Mouse (Mus musculus) embryonic facial prominence, embryonic 11.5 days (tissue): Measurements from ENCODE around the gene Sh3glb2. TPM values are rescaled to one million over a fixed set of nuclear protein-coding genes. Genes with fewer than 3 reads are reported as not detected.

Experiments used
- ATAC-seq: fragments of 200-750 bp; cut with Nextera tagmentation; replicated peaks from 2 replicates; pipeline ENCODE4 v1.8.0; 2017; ENCODE audit warnings: low read depth; ENCODE audit not compliant: insufficient number of reproducible peaks, low FRiP score, low TSS enrichment
- DNase-seq: peaks from one replicate; pipeline ENCODE4 v3.0.0-alpha.2; 2015; ENCODE audit warnings: low spot score
- H3K27ac ChIP-seq: fragments of 300-500 bp; sonication (generic); replicated peaks from 2 replicates; pipeline ENCODE4 v1.5.1; 2014; ENCODE audit warnings: mild to moderate bottlenecking, low read depth, low read length, control low read depth
- H3K27me3 ChIP-seq: fragments of 300-500 bp; sonication (generic); 2 replicates; pipeline ENCODE4 v1.6.1; 2014; ENCODE audit warnings: mild to moderate bottlenecking, low read length, moderate library complexity, mixed read lengths; ENCODE audit not compliant: control insufficient read depth, insufficient read depth
- H3K36me3 ChIP-seq: fragments of 300-500 bp; sonication (generic); replicated peaks from 2 replicates; pipeline ENCODE4 v1.6.1; 2014; ENCODE audit warnings: low read depth, mild to moderate bottlenecking, low read length, moderate library complexity, mixed read lengths; ENCODE audit not compliant: control insufficient read depth, insufficient read depth
- H3K4me1 ChIP-seq: fragments of 300-500 bp; sonication (generic); 2 replicates; pipeline ENCODE4 v1.6.1; 2014; ENCODE audit warnings: low read length, mixed read lengths; ENCODE audit not compliant: control insufficient read depth, insufficient read depth
- H3K4me2 ChIP-seq: fragments of 300-500 bp; sonication (generic); 2 replicates; pipeline ENCODE4 v1.6.1; 2014; ENCODE audit warnings: low read depth, mild to moderate bottlenecking, control low read depth, low read length, moderate library complexity
- H3K4me3 ChIP-seq: fragments of 300-500 bp; sonication (generic); 2 replicates; pipeline ENCODE4 v1.5.1; 2014; ENCODE audit warnings: low read depth, low read length, control low read depth
- H3K9ac ChIP-seq: fragments of 300-500 bp; sonication (generic); replicated peaks from 2 replicates; pipeline ENCODE4 v1.6.1; 2014; ENCODE audit warnings: mild to moderate bottlenecking, control low read depth, low read length
- H3K9me3 ChIP-seq: fragments of 300-500 bp; sonication (generic); replicated peaks from 2 replicates; pipeline ENCODE4 v1.6.1; 2016; ENCODE audit warnings: mild to moderate bottlenecking, low read length, inconsistent platforms, mixed read lengths; ENCODE audit not compliant: control insufficient read depth
- WGBS: fragments of 180-500 bp; shearing (Covaris S2); extraction: QIAGEN DNeasy Blood & Tissue Kit; methylation state at CpG from one replicate; pipeline ENCODE4 v1.1.7; 2014; 5-methylcytosine and 5-hydroxymethylcytosine counted together
- microRNA-seq: library from miRNA; unstranded; fragments of <30 nt; microRNA quantifications from one replicate; pipeline ENCODE4, GENCODE M21; 2016; ENCODE audit warnings: borderline number of aligned reads
- polyA plus RNA-seq: library from polyadenylated mRNA; unstranded; fragments of >200 nt; fragmentation: Nextera tagmentation; extraction: Ambion mirVana; gene quantifications from 2 replicates; pipeline ENCODE4 v1.2.1, GENCODE M21; 2014

The Sh3glb2 gene
- polyA plus RNA-seq, 1 experiment from 2014 or later = 41.6 TPM

GRCm38 (mm10) chr2:30299966-30300365, 59.2 kb downstream of the Sh3glb2 start:
- Histone ChIP-seq H3K9me3 (no peaks in the 10 kb centered on the region), H3K4me1 (no peaks in the 10 kb centered on the region), H3K27ac (no peak overlapping the region), H3K4me3 (no peak overlapping the region), H3K4me2 (no peak overlapping the region), H3K9ac (no peak overlapping the region), H3K27me3 (no peaks in the 10 kb centered on the region), H3K36me3 (peaks cover 7% of the 10 kb centered on the region)
- WGBS = 92% methylated on average over 5 of the region's 5 CpGs
- no peak for DNase-seq
- ATAC-seq = no peak

GRCm38 (mm10) chr2:30299525-30299924, 59.6 kb downstream of the Sh3glb2 start:
- DNase-seq = no peak
- no peaks in the 10 kb centered on the region for H3K9me3 ChIP-seq
- WGBS = 83% methylated on average over 3 of the region's 3 CpGs
- H3K9ac ChIP-seq = no peak overlapping the region
- H3K27ac ChIP-seq = no peak overlapping the region
- H3K27me3 ChIP-seq = no peaks in the 10 kb centered on the region
- no peak overlapping the region for H3K4me2 ChIP-seq
- no peak for ATAC-seq
- H3K36me3 ChIP-seq = peaks cover 3% of the 10 kb centered on the region
- no peak overlapping the region for H3K4me3 ChIP-seq
- no peaks in the 10 kb centered on the region for H3K4me1 ChIP-seq

Small RNA genes within 50 kb of the gene (microRNA-seq; reads per million reads assigned to microRNA genes)
- not detected for gene Gm47292

Other genes starting within 250 kb of the Sh3glb2 start
- 5.2 and 5.3 TPM in 2 replicates for gene Zer1, start 234.8 kb downstream of the Sh3glb2 start, polyA plus RNA-seq
- gene Tbc1d13, start 225.6 kb downstream of the Sh3glb2 start, polyA plus RNA-seq = 11.0 and 14.1 TPM in 2 replicates
- gene Endog, start 187.8 kb downstream of the Sh3glb2 start, polyA plus RNA-seq = 14.4 and 16.9 TPM in 2 replicates
- 75.4 and 82.5 TPM in 2 replicates for gene Spout1, start 180.9 kb downstream of the Sh3glb2 start, polyA plus RNA-seq
- gene Kyat1, start 153.5 kb downstream of the Sh3glb2 start, polyA plus RNA-seq = 6.7 and 8.1 TPM in 2 replicates
- 50.3 and 50.5 TPM in 2 replicates for gene Lrrc8a, start 121.6 kb downstream of the Sh3glb2 start, polyA plus RNA-seq
- gene Gm28035, start 118.8 kb downstream of the Sh3glb2 start, polyA plus RNA-seq = 0.13 TPM in 1 of 2 replicates, not detected in the other
- 2.3 and 4.5 TPM in 2 replicates for gene Phyhd1, start 93.1 kb downstream of the Sh3glb2 start, polyA plus RNA-seq
- gene Gm28038, start 78.3 kb downstream of the Sh3glb2 start, polyA plus RNA-seq = not detected in 2 replicates
- 21.5 and 26.5 TPM in 2 replicates for gene Dolk, start 73.0 kb downstream of the Sh3glb2 start, polyA plus RNA-seq
- 54.0 and 58.9 TPM in 2 replicates for gene Nup188, start 72.9 kb downstream of the Sh3glb2 start, polyA plus RNA-seq
- gene Miga2, start 4.9 kb upstream of the Sh3glb2 start, polyA plus RNA-seq = 15.6 and 18.0 TPM in 2 replicates
- gene Dolpp1, start 32.9 kb upstream of the Sh3glb2 start, polyA plus RNA-seq = 29.1 and 33.4 TPM in 2 replicates
- 24.0 and 29.6 TPM in 2 replicates for gene Crat, start 56.5 kb upstream of the Sh3glb2 start, polyA plus RNA-seq
- gene Ptpa, start 56.7 kb upstream of the Sh3glb2 start, polyA plus RNA-seq = 53.7 and 62.4 TPM in 2 replicates
- gene Ier5l, start 114.9 kb upstream of the Sh3glb2 start, polyA plus RNA-seq = 6.6 and 12.6 TPM in 2 replicates
- gene Cstad, start 235.7 kb upstream of the Sh3glb2 start, polyA plus RNA-seq = 1.9 TPM in 1 of 2 replicates, not detected in the other